21 mouse cellular contexts compared by ENCODE assay signal in the genomic region with DNA sequence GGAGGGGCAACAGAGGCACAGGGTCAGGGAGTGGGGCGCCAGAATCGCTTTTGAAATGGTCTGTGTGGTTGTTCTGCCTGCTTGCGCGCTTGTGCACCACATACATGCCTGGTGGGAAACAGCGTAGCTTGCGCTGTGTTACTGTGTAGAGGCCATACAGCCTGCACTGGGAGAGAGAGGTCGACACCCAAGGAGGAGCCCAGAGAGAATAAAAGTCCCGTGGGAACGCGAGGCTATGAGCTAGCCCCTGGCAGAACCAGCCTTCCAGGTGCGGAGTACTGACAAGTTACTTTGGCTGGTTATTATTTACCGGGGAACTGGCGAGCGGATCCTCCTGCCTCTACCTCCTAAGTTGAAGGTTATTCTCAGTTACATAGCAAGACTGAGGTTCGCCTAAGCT. TPM values are rescaled to one million over a fixed set of nuclear protein-coding genes. Genes with fewer than 3 reads are reported as not detected.
"Had no signal": no experiment of that assay in that cellular context is flagged by ENCODE, and none has a peak within 500 bp of the region (broad histone marks: within the 10 kb centered on the region; RNA-seq: fewer than 3 reads in every experiment).

No protein-coding gene starts in this region.

- H3K4me2 ChIP-seq: liver, embryonic 15.5 days; lung, embryonic 14.5 days; midbrain, embryonic 13.5 days; neural tube, embryonic 13.5 days; neural tube, embryonic 15.5 days had no signal

- H3K4me3 ChIP-seq: liver, embryonic 15.5 days; midbrain, embryonic 10.5 days; midbrain, embryonic 13.5 days; myocyte; neural tube, embryonic 13.5 days; neural tube, embryonic 15.5 days had no signal

- H3K27me3 ChIP-seq: liver, embryonic 15.5 days; midbrain, embryonic 13.5 days; neural tube, embryonic 13.5 days; neural tube, embryonic 15.5 days had no signal

- ATAC-seq: midbrain, embryonic 13.5 days; midbrain, embryonic 16.5 days had no signal

- H3K9ac ChIP-seq: liver, embryonic 15.5 days; lung, embryonic 14.5 days; midbrain, embryonic 13.5 days; neural tube, embryonic 13.5 days; neural tube, embryonic 15.5 days had no signal

- H3K9me3 ChIP-seq: liver, embryonic 15.5 days; midbrain, embryonic 10.5 days; midbrain, embryonic 13.5 days; neural tube, embryonic 13.5 days; neural tube, embryonic 15.5 days had no signal

- H3K27ac ChIP-seq: liver, embryonic 15.5 days; midbrain, embryonic 10.5 days; midbrain, embryonic 13.5 days; neural tube, embryonic 13.5 days; neural tube, embryonic 15.5 days had no signal

- H3K36me3 ChIP-seq: liver, embryonic 15.5 days; neural tube, embryonic 13.5 days; neural tube, embryonic 15.5 days had no signal

- DNase-seq: lung, adult 18-20 months; lung, embryonic 14.5 days; lung, postnatal 10 days; lung, postnatal 4 days; retina, postnatal 1 day; right cerebral cortex, adult 18-20 months; right cerebral cortex, postnatal 25 days; right cerebral cortex, postnatal 4 days; spleen, adult 18-20 months; thymus, adult 18-20 months; thymus, postnatal 14 days; thymus, postnatal 36 days had no signal

RNA-seq across cellular contexts. Expression of gene Cdkl4, which starts 26.6 kb away (rescaled TPM):
- total RNA-seq: megakaryocyte-erythroid progenitor cell, adult 5-6 weeks had no signal
- polyA plus RNA-seq: small intestine, adult 2 months had no signal
